Mouse (Mus musculus) MEL (cell line): ENCODE data around the gene Ccdc71.

ENCODE experiments used
- CHD2 ChIP-seq: IDR thresholded peaks from 2 replicates; pipeline ENCODE4 v1.6.1; 2011; ENCODE audit warnings: low read length, improper control_type of control experiment
- CTCF ChIP-seq, 3 experiments: IDR thresholded peaks in 2 of 3; conservative IDR thresholded peaks in 1 of 3; 2 replicates each; pipeline ENCODE4 v1.5.1; 2011 to 2012; ENCODE audit warnings: low read length in 3 of 3, low read depth in 2 of 3, mild to moderate bottlenecking in 2 of 3, improper control_type of control experiment in 1 of 3, inconsistent platforms in 1 of 3, mixed read lengths in 1 of 3, moderate library complexity in 1 of 3; ENCODE audit not compliant: control insufficient read depth in 1 of 3, insufficient read depth in 1 of 3, poor library complexity in 1 of 3, severe bottlenecking in 1 of 3
- E2F4 ChIP-seq: IDR thresholded peaks from 2 replicates; pipeline ENCODE4 v1.6.1; 2011; ENCODE audit warnings: low read depth, low read length, improper control_type of control experiment, borderline replicate concordance
- EP300 ChIP-seq, 2 experiments: IDR thresholded peaks; 2 replicates each; pipeline ENCODE4 v1.6.1; 2011; ENCODE audit warnings: improper control_type of control experiment in 2 of 2, low read length in 2 of 2, low read depth in 1 of 2, mild to moderate bottlenecking in 1 of 2
- GATA1 ChIP-seq: IDR thresholded peaks from 2 replicates; pipeline ENCODE4 v1.6.1; 2011; ENCODE audit warnings: low read depth, low read length, improper control_type of control experiment
- HCFC1 ChIP-seq: IDR thresholded peaks from 2 replicates; pipeline ENCODE4 v1.6.1; 2012; ENCODE audit warnings: low read depth, mild to moderate bottlenecking, inconsistent platforms, low read length, improper control_type of control experiment, moderate library complexity
- KAT2A ChIP-seq: conservative IDR thresholded peaks from 2 replicates; pipeline ENCODE4 v1.6.1; 2012; ENCODE audit warnings: low read depth, low read length, improper control_type of control experiment, inconsistent platforms
- MAFK ChIP-seq: IDR thresholded peaks from 2 replicates; pipeline ENCODE4 v1.6.1; 2011; ENCODE audit warnings: low read depth, mild to moderate bottlenecking, low read length, improper control_type of control experiment, borderline replicate concordance
- POLR2A ChIP-seq, 2 experiments: IDR thresholded peaks; 2 replicates each; pipeline ENCODE4 v1.6.1; 2011 to 2012; ENCODE audit warnings: low read length in 2 of 2, mild to moderate bottlenecking in 2 of 2, control low read depth in 1 of 2, improper control_type of control experiment in 1 of 2, low read depth in 1 of 2, moderate library complexity in 1 of 2; ENCODE audit not compliant: control insufficient read depth in 1 of 2, insufficient read depth in 1 of 2, poor library complexity in 1 of 2
- RAD21 ChIP-seq: IDR thresholded peaks from 2 replicates; pipeline ENCODE4 v1.6.1; 2011; ENCODE audit warnings: mild to moderate bottlenecking, low read depth, low read length, improper control_type of control experiment
- USF1 ChIP-seq: IDR thresholded peaks from 2 replicates; pipeline ENCODE4 v1.6.1; 2014; ENCODE audit warnings: low read depth, mild to moderate bottlenecking, inconsistent platforms, low read length, improper control_type of control experiment, moderate library complexity

DNA sequence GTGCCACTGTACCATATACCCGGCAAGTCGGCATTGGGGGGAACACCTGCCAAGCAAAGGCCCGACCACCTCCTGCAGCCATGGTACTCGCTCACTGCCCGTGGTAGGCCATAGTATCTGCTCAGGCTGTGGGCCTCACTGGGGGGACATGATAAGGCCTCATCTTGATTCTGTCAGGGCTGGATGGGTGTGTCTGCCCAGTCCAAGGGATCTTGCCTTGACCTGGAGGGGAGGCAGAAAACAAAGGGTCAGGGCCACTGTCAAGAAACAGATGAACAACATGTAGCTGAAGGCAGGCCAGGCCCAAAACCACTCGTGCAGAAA, 9.2 kb upstream of the Ccdc71 start:
- TF ChIP-seq HCFC1 = peak; percentile 59
- TF ChIP-seq USF1 = no peak
- no peak for TF ChIP-seq E2F4
- no peak for TF ChIP-seq CTCF (IDR thresholded peaks at IDR 0.05 in 2 of 3, conservative IDR thresholded peaks at IDR 0.05 in 1 of 3; ENCODE audit: control insufficient read depth in 1 of 3, insufficient read depth in 1 of 3, low read depth in 2 of 3, low read length in 3 of 3, poor library complexity in 1 of 3, severe bottlenecking in 1 of 3)
- no peak; a peak in 1 of 4 replicates for TF ChIP-seq POLR2A (IDR thresholded peaks at IDR 0.05; ENCODE audit: control insufficient read depth in 1 of 2, insufficient read depth in 1 of 2, low read depth in 1 of 2, low read length in 2 of 2, poor library complexity in 1 of 2)
- TF ChIP-seq RAD21 = no peak
- TF ChIP-seq EP300 (IDR thresholded peaks at IDR 0.05; ENCODE audit: low read depth in 1 of 2, low read length in 2 of 2) = peak in 1 of 2 experiments; percentile 31; a peak in 1 of 4 replicates
- TF ChIP-seq GATA1 = no peak
- no peak for TF ChIP-seq KAT2A
- TF ChIP-seq MAFK = no peak
- TF ChIP-seq CHD2 = no peak
